Mouse (Mus musculus): ENCODE measurements at regions not wholly inside any gene's neighbourhood (a gene's known extent, or its start where the extent isn't known, plus 50 kb on each side); places are given as distances from the start of the nearest gene placed in this dataset.

GRCm38 (mm10) chr3:81351739-81352138 lies 315.5 kb downstream of the Pdgfc start:
- Histone ChIP-seq H3K36me3 (ENCODE audit: control insufficient read depth, insufficient read depth, low read length) (no peaks in the 10 kb centered on the region), H3K27me3 (ENCODE audit: control insufficient read depth, insufficient read depth, low read length) (no peaks in the 10 kb centered on the region)

DNA sequence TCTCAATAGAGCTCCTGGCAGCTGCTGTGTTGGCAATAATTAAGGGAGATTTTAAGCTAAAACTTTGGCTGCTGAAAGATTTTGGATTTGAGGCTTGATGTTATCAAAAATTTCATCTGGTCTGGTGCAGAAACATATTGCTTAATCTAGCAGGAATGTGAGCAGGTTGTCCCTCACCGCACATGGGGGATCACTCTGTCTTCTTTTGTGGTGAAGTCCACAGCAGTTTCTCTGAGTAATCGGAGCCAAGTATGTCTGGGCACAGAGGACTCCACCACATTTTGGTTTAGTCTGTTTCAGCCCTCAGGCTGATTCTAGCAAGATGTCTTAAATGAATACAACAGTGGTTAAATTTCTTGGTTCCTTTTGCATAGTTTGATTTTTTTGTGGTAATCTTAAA lies 331.7 kb downstream of the Pdgfc start:
- no peaks in the 10 kb centered on the region for H3K4me1 ChIP-seq (ENCODE audit: control insufficient read depth, insufficient read depth, low read length)
- H3K36me3 ChIP-seq (ENCODE audit: control insufficient read depth, insufficient read depth, low read length) = no peaks in the 10 kb centered on the region
- TF ChIP-seq CTCF (IDR thresholded peaks at IDR 0.05; ENCODE audit: control insufficient read depth, insufficient read depth, insufficient replicate concordance, low read depth, low read length) = no peak
- TF ChIP-seq POLR2A (IDR thresholded peaks at IDR 0.05; ENCODE audit: control insufficient read depth, low read depth, low read length) = no peak
- no peak overlapping the region for H3K4me3 ChIP-seq (ENCODE audit: control insufficient read depth, low read depth, low read length)
- H3K27ac ChIP-seq (ENCODE audit: control insufficient read depth, insufficient read depth, low read depth, low read length) = no peak overlapping the region
- H3K27me3 ChIP-seq (ENCODE audit: control insufficient read depth, insufficient read depth, low read length) = no peaks in the 10 kb centered on the region

More at GRCm38 (mm10) chr3:81351739-81352138, 315.5 kb downstream of the Pdgfc start:
- 0 out of 2 replicates have a peak, but pooled peaks cover 2% of the 10 kb centered on the region for H3K4me1 ChIP-seq (ENCODE audit: control insufficient read depth, insufficient read depth, low read length)
- H3K27ac ChIP-seq (ENCODE audit: control insufficient read depth, insufficient read depth, low read depth, low read length) = no peak overlapping the region
- H3K4me3 ChIP-seq (ENCODE audit: control insufficient read depth, low read depth, low read length) = no peak overlapping the region
- no peak for TF ChIP-seq POLR2A (IDR thresholded peaks at IDR 0.05; ENCODE audit: control insufficient read depth, low read depth, low read length)
- TF ChIP-seq CTCF (IDR thresholded peaks at IDR 0.05; ENCODE audit: control insufficient read depth, insufficient read depth, insufficient replicate concordance, low read depth, low read length) = no peak

DNA sequence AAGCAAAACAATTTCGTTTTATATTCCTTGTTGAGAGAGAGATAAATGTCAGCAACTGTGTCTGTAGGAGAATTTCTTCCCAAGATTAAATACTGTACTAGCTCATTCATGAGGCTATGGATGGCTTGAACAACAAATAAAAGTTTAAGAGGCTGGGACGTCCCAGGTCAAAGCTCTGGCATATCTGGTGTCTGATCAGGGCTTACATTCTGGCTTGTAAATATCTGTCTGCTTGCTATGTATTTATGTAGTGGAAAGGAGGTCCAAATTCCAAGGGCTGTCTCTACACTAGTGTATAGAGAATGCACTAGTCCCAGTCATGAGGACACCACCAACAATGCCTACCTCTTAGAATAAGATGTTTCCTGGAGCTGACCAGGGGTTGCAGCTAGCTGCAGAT lies 332.4 kb downstream of the Pdgfc start:
- Histone ChIP-seq H3K27me3 (ENCODE audit: control insufficient read depth, insufficient read depth, low read length) (no peaks in the 10 kb centered on the region), H3K4me1 (ENCODE audit: control insufficient read depth, insufficient read depth, low read length) (no peaks in the 10 kb centered on the region), H3K36me3 (ENCODE audit: control insufficient read depth, insufficient read depth, low read length) (no peaks in the 10 kb centered on the region), H3K27ac (ENCODE audit: control insufficient read depth, insufficient read depth, low read depth, low read length) (no peak overlapping the region), H3K4me3 (ENCODE audit: control insufficient read depth, low read depth, low read length) (no peak overlapping the region)
- TF ChIP-seq POLR2A (IDR thresholded peaks at IDR 0.05; ENCODE audit: control insufficient read depth, low read depth, low read length) = no peak
- no peak for TF ChIP-seq CTCF (IDR thresholded peaks at IDR 0.05; ENCODE audit: control insufficient read depth, insufficient read depth, insufficient replicate concordance, low read depth, low read length)

DNA sequence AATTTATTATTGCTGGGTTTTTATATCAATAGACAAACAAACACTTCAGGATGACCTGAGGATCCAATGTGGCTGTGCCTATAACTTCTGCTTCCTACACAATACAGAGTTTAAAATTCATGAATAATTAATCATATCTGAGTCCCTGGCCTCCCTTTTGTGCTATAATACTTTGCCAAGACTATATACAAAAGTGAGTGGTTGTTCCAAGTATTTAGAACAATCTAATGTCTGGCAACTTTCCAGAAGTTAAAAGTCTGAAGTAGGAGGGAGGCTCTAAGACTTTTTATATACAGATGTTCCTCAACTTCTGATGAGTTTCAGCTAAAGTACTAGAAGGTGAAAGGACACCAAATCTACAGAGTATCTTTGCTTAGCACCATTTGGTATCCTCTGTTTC lies 333.5 kb downstream of the Pdgfc start:
- no peaks in the 10 kb centered on the region for H3K27me3 ChIP-seq (ENCODE audit: control insufficient read depth, insufficient read depth, low read length)
- no peak overlapping the region for H3K27ac ChIP-seq (ENCODE audit: control insufficient read depth, insufficient read depth, low read depth, low read length)
- no peaks in the 10 kb centered on the region for H3K36me3 ChIP-seq (ENCODE audit: control insufficient read depth, insufficient read depth, low read length)
- H3K4me3 ChIP-seq (ENCODE audit: control insufficient read depth, low read depth, low read length) = no peak overlapping the region
- TF ChIP-seq POLR2A (IDR thresholded peaks at IDR 0.05; ENCODE audit: control insufficient read depth, low read depth, low read length) (no peak), CTCF (IDR thresholded peaks at IDR 0.05; ENCODE audit: control insufficient read depth, insufficient read depth, insufficient replicate concordance, low read depth, low read length) (no peak)
- H3K4me1 ChIP-seq (ENCODE audit: control insufficient read depth, insufficient read depth, low read length) = no peaks in the 10 kb centered on the region

- Histone ChIP-seq H3K36me3 (ENCODE audit: control insufficient read depth, insufficient read depth, low read length) (no peaks in the 10 kb centered on the region), H3K4me3 (ENCODE audit: control insufficient read depth, low read depth, low read length) (no peak overlapping the region), H3K4me1 (ENCODE audit: control insufficient read depth, insufficient read depth, low read length) (no peaks in the 10 kb centered on the region), H3K27ac (ENCODE audit: control insufficient read depth, insufficient read depth, low read depth, low read length) (no peak overlapping the region), H3K27me3 (ENCODE audit: control insufficient read depth, insufficient read depth, low read length) (no peaks in the 10 kb centered on the region)
- TF ChIP-seq POLR2A (IDR thresholded peaks at IDR 0.05; ENCODE audit: control insufficient read depth, low read depth, low read length) = no peak
- TF ChIP-seq CTCF (IDR thresholded peaks at IDR 0.05; ENCODE audit: control insufficient read depth, insufficient read depth, insufficient replicate concordance, low read depth, low read length) = no peak
Observed at GRCm38 (mm10) chr3:81375990-81376389, 339.8 kb downstream of the Pdgfc start.

DNA sequence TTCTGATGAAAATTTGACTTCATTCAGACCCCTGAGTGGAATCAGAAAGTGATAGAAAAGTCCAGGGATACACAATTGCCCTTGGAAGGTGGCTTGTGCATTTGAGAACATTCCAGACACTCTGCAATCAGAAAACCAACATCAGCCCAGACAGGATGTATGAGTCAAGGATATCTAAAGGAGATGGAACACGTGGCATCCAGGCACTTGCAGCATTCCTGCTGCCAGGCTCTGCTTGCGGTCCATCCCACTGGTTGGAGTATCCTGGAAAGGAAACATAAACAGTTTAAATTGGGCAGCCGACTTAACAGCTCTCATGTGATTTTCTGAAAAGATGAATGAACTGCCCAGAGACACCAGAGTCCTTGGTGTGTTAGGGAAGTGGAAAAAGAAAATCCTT lies 341.2 kb downstream of the Pdgfc start:
- TF ChIP-seq POLR2A (IDR thresholded peaks at IDR 0.05; ENCODE audit: control insufficient read depth, low read depth, low read length) (no peak), CTCF (IDR thresholded peaks at IDR 0.05; ENCODE audit: control insufficient read depth, insufficient read depth, insufficient replicate concordance, low read depth, low read length) (no peak)
- H3K4me3 ChIP-seq (ENCODE audit: control insufficient read depth, low read depth, low read length) = no peak overlapping the region
- H3K36me3 ChIP-seq (ENCODE audit: control insufficient read depth, insufficient read depth, low read length) = no peaks in the 10 kb centered on the region
- H3K27me3 ChIP-seq (ENCODE audit: control insufficient read depth, insufficient read depth, low read length) = no peaks in the 10 kb centered on the region
- no peak overlapping the region for H3K27ac ChIP-seq (ENCODE audit: control insufficient read depth, insufficient read depth, low read depth, low read length)
- no peaks in the 10 kb centered on the region for H3K4me1 ChIP-seq (ENCODE audit: control insufficient read depth, insufficient read depth, low read length)

DNA sequence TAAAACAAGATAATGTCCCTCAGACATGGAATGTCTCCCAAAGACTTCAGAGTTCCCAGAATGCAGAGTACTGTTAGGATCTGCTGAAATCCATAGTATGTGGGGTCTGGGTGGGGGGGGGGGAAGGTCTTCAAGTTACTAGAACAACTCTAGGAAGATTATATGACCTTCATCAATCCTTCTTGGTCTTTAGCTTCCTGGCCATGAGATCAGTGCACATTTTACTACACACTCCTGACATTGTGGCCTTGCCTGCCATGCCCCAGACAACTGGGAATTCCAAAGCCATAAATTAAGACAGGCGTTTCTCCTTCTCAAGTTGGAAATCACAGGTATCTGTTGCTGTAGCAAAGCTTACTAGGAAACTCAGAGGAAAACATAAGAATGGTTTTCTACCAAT lies 343.1 kb downstream of the Pdgfc start:
- Histone ChIP-seq H3K36me3 (ENCODE audit: control insufficient read depth, insufficient read depth, low read length) (no peaks in the 10 kb centered on the region), H3K27ac (ENCODE audit: control insufficient read depth, insufficient read depth, low read depth, low read length) (no peak overlapping the region), H3K4me1 (ENCODE audit: control insufficient read depth, insufficient read depth, low read length) (no peaks in the 10 kb centered on the region), H3K27me3 (ENCODE audit: control insufficient read depth, insufficient read depth, low read length) (no peaks in the 10 kb centered on the region), H3K4me3 (ENCODE audit: control insufficient read depth, low read depth, low read length) (no peak overlapping the region)
- TF ChIP-seq CTCF (IDR thresholded peaks at IDR 0.05; ENCODE audit: control insufficient read depth, insufficient read depth, insufficient replicate concordance, low read depth, low read length) (no peak), POLR2A (IDR thresholded peaks at IDR 0.05; ENCODE audit: control insufficient read depth, low read depth, low read length) (no peak)

DNA sequence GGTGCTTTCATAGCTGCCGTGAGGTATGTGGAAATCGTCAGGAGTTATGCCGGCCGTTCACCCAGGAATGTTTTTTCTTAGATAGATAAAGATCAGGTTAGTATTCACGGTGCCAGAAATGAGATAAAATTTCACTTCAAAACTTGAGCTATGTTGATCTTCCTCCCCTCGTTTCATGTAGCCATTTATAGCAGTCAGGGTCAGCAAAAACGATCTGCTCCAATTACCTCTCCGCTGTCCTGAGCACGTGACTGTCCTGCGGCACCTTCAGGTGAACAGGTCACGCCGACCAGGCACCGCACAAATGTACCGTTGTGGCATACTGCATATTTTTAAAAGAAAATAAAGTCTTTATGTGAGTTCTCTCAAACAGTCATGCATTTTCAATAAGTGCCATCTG lies 350.7 kb downstream of the Pdgfc start:
- 0 out of 2 replicates have a peak, but pooled peaks cover 2% of the 10 kb centered on the region for H3K4me1 ChIP-seq (ENCODE audit: control insufficient read depth, insufficient read depth, low read length)
- no peaks in the 10 kb centered on the region for H3K27me3 ChIP-seq (ENCODE audit: control insufficient read depth, insufficient read depth, low read length)
- peak overlapping the region; percentile 15; the same call in 1 of the 2 replicates for H3K4me3 ChIP-seq (ENCODE audit: control insufficient read depth, low read depth, low read length)
- TF ChIP-seq CTCF (IDR thresholded peaks at IDR 0.05; ENCODE audit: control insufficient read depth, insufficient read depth, insufficient replicate concordance, low read depth, low read length) (no peak), POLR2A (IDR thresholded peaks at IDR 0.05; ENCODE audit: control insufficient read depth, low read depth, low read length) (no peak)
- no peak overlapping the region for H3K27ac ChIP-seq (ENCODE audit: control insufficient read depth, insufficient read depth, low read depth, low read length)
- no peaks in the 10 kb centered on the region for H3K36me3 ChIP-seq (ENCODE audit: control insufficient read depth, insufficient read depth, low read length)
